Mouse (Mus musculus) MEL (cell line): ENCODE data around the gene Pigq.

Source experiments
- EP300 ChIP-seq, 2 experiments: IDR thresholded peaks; 2 replicates each; pipeline ENCODE4 v1.6.1; 2011; ENCODE audit warnings: improper control_type of control experiment in 2 of 2, low read length in 2 of 2, low read depth in 1 of 2, mild to moderate bottlenecking in 1 of 2
- HCFC1 ChIP-seq: IDR thresholded peaks from 2 replicates; pipeline ENCODE4 v1.6.1; 2012; ENCODE audit warnings: low read depth, mild to moderate bottlenecking, inconsistent platforms, low read length, improper control_type of control experiment, moderate library complexity
- MEF2A ChIP-seq: IDR thresholded peaks from 2 replicates; pipeline ENCODE4 v1.6.1; 2014; ENCODE audit warnings: low read depth, mild to moderate bottlenecking, inconsistent platforms, low read length, improper control_type of control experiment; ENCODE audit not compliant: poor library complexity, insufficient replicate concordance, severe bottlenecking; ENCODE audit errors: extremely low read depth

- TF ChIP-seq MEF2A: no peak
- no peak for TF ChIP-seq HCFC1
- no peak for TF ChIP-seq EP300 (IDR thresholded peaks at IDR 0.05; ENCODE audit: low read depth in 1 of 2, low read length in 2 of 2)
These were observed 19.5 kb upstream of the Pigq start for GRCm38 (mm10) chr17:25964271-25964670.
